Mouse (Mus musculus) heart, embryonic 14.5 days (tissue): ENCODE measurements around the gene Serp2. TPM values are rescaled to one million over a fixed set of nuclear protein-coding genes. Genes with fewer than 3 reads are reported as not detected.

Experiments used
- ATAC-seq: fragments of 200-750 bp; cut with Nextera tagmentation; 2 replicates; pipeline ENCODE4 v1.8.0; 2017; ENCODE audit warnings: low read depth, moderate TSS enrichment; ENCODE audit not compliant: insufficient number of reproducible peaks, insufficient read depth, low FRiP score
- H3K27ac ChIP-seq, 2 experiments: fragments of 200-500 bp in 1 of 2; fragments of 300-500 bp in 1 of 2; sonication (generic) in 1 of 2; replicated peaks in 1 of 2; 2 replicates each; pipeline ENCODE4 v1.5.1; 2012 to 2014; ENCODE audit warnings: low read depth in 2 of 2, low read length in 2 of 2, control low read depth in 1 of 2, mild to moderate bottlenecking in 1 of 2, mixed read lengths in 1 of 2; ENCODE audit not compliant: control insufficient read depth in 1 of 2, insufficient read depth in 1 of 2
- H3K27me3 ChIP-seq: fragments of 300-500 bp; sonication (generic); 2 replicates; pipeline ENCODE4 v1.6.1; 2014; ENCODE audit warnings: mild to moderate bottlenecking, low read length, control low read depth; ENCODE audit not compliant: control insufficient read depth, insufficient read depth
- H3K36me3 ChIP-seq: fragments of 300-500 bp; sonication (generic); 2 replicates; pipeline ENCODE4 v1.6.1; 2014; ENCODE audit warnings: mild to moderate bottlenecking, control low read depth, low read length, mixed read lengths; ENCODE audit not compliant: control insufficient read depth, insufficient read depth
- H3K4me1 ChIP-seq, 2 experiments: fragments of 200-500 bp in 1 of 2; fragments of 300-500 bp in 1 of 2; sonication (generic) in 1 of 2; 2 replicates each; pipeline ENCODE4 v1.6.1; 2012 to 2014; ENCODE audit warnings: low read length in 2 of 2, control low read depth in 1 of 2, mixed read lengths in 1 of 2; ENCODE audit not compliant: control insufficient read depth in 2 of 2, insufficient read depth in 2 of 2
- H3K4me2 ChIP-seq: fragments of 300-500 bp; sonication (generic); 2 replicates; pipeline ENCODE4 v1.6.1; 2014; ENCODE audit warnings: mild to moderate bottlenecking, low read length
- H3K4me3 ChIP-seq, 2 experiments: fragments of 200-500 bp in 1 of 2; fragments of 300-500 bp in 1 of 2; sonication (generic) in 1 of 2; 2 replicates each; pipeline ENCODE4 v1.5.1; 2012 to 2014; ENCODE audit warnings: low read length in 2 of 2, mild to moderate bottlenecking in 2 of 2, control low read depth in 1 of 2, low read depth in 1 of 2, moderate library complexity in 1 of 2; ENCODE audit not compliant: control insufficient read depth in 1 of 2, insufficient read depth in 1 of 2
- H3K9ac ChIP-seq: fragments of 300-500 bp; sonication (generic); 2 replicates; pipeline ENCODE4 v1.6.1; 2014; ENCODE audit warnings: mild to moderate bottlenecking, low read length
- H3K9me3 ChIP-seq: fragments of 300-500 bp; sonication (generic); 2 replicates; pipeline ENCODE4 v1.6.1; 2016; ENCODE audit warnings: low read length, control low read depth; ENCODE audit not compliant: control insufficient read depth
- WGBS: fragments of 180-500 bp; shearing (Covaris S2); extraction: QIAGEN DNeasy Blood & Tissue Kit; methylation state at CpG from one replicate; pipeline ENCODE4 v1.1.7; 2014; 5-methylcytosine and 5-hydroxymethylcytosine counted together
- polyA plus RNA-seq: library from polyadenylated mRNA; unstranded; fragments of >200 nt; fragmentation: Nextera tagmentation; extraction: Ambion mirVana; gene quantifications from 2 replicates; pipeline ENCODE4 v1.2.1, GENCODE M21; 2014

Serp2 gene
- polyA plus RNA-seq, 1 experiment from 2014 or later, result 9.5 TPM

DNA sequence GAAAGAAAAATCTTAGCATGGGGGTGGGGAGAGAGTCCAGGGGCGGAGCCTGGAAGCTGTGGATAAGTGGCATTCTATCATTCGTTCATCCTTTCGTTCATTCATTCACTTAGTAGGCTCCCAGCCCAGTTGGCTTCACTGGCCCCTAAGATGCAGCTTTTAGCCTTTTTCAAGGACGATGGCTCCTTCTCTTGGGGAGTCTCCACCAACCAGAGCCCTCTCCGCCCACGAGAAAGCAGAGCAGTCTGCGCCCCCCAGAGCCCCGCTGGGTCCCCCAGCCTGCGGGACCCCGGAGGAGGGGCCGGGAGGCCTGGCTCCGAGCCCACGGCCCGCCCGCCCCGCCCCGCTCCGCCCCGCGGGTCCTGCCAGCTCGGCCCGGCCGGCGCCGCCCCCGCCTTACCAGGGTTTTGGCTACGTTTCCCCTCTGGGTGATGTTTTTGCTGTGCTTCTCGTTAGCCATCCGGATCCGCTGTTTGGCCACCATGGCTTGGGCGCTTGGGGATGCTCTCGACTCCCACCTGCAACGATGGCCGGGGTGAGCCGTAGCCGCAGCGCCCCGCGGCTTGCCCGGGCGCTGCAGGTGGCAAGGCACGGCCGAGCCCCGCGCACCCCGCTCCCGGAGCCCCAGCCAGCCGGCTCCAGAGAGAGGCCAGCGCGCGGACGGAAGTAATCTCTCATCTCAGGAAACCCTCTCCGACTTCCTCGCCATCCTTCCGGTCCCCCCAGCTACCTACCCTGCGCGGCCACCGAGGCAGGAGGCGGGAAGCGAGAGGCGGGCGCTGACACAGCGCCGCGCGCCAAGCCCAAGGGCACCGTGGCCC lies 448 bp downstream of the Serp2 start:
- Histone ChIP-seq H3K4me3 (peak overlapping the region; percentile 57 to 67), H3K27me3 (no peaks in the 10 kb centered on the region), H3K9ac (peak overlapping the region; percentile 78), H3K4me2 (peak overlapping the region; percentile 97), H3K27ac (peak overlapping the region; percentile 47 to 67; a peak in 3 of 4 replicates), H3K9me3 (no peaks in the 10 kb centered on the region), H3K36me3 (no peaks in the 10 kb centered on the region), H3K4me1 (peaks cover 14 to 16% of the 10 kb centered on the region in 2 experiments)
- ATAC-seq, result peak; percentile 65
- 2% methylated on average over 59 of the region's 67 CpGs for WGBS

DNA sequence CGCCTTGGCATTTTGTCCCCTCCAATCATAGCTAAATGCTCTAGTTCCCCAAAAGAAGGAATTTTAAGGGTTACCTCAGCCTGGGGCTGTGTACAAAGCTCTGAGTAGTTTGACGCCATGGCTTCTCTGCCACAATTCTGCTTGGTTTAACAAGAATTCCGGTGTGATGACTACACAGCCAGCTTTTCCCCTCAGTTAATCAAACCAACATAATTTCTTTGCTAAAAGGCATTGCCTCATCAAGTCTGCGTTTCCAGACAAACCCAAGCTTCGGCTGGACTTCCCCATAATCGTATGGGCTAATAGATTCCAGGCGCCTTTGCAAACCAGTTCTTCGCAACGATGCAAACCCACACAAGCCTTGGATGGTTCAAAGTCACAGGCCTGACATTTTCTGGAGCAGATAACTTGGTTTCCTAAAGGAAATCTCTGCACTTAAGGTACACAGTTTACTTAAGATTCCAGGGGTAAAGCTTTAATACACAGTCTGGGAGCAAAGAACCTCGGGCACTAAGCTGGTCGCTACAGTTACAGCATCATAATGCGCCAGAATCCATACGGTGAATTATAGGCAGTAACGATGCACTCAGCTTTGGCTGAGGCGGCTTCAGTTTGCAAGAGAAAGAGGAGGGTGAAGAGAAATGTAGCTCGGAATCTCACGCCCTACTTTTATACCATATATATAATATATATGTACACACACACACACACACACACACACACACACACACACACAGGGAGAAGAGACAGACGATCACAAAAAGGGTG lies 1.2 kb downstream of the Serp2 start:
- Histone ChIP-seq H3K9ac (peak overlapping the region; percentile 78), H3K4me2 (peak overlapping the region; percentile 97), H3K27ac (peak overlapping the region; percentile 27 to 67; a peak in 3 of 4 replicates), H3K9me3 (no peaks in the 10 kb centered on the region), H3K36me3 (no peaks in the 10 kb centered on the region), H3K27me3 (no peaks in the 10 kb centered on the region), H3K4me3 (peak overlapping the region; percentile 57 to 67), H3K4me1 (peaks cover 8 to 12% of the 10 kb centered on the region in 2 experiments)
- 71% methylated on average over 18 of the region's 18 CpGs for WGBS
- ATAC-seq, result no peak

DNA sequence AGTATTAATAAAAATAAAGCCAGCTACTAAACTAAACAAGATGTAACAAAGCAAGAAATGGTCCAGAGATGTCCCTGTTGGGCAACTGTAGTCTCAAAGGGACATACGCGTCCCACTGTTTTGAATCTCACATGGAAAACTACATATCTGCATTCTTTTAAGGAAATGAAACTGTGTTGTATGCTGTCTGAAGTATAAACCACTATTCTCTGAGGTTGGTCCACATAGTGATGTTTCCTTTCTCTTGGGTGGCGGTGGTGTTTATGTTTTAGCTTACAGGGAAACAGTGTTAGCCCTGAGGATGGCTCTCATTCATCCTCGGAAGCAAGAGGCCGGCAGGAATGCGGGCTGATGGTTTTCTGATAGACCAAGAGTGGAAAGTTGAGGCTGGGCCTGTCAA lies 12.6 kb downstream of the Serp2 start:
- H3K4me3 ChIP-seq, result no peak overlapping the region
- no peak overlapping the region for H3K27ac ChIP-seq
- no peak overlapping the region for H3K9ac ChIP-seq
- H3K4me1 ChIP-seq, result peaks cover 0 to 7% of the 10 kb centered on the region in 2 experiments; a peak in 2 of 4 replicates
- no peaks in the 10 kb centered on the region for H3K27me3 ChIP-seq
- no peak overlapping the region for H3K4me2 ChIP-seq
- 70% methylated on average over 6 of the region's 6 CpGs for WGBS
- no peaks in the 10 kb centered on the region for H3K36me3 ChIP-seq
- H3K9me3 ChIP-seq, result no peaks in the 10 kb centered on the region
- ATAC-seq, result no peak

DNA sequence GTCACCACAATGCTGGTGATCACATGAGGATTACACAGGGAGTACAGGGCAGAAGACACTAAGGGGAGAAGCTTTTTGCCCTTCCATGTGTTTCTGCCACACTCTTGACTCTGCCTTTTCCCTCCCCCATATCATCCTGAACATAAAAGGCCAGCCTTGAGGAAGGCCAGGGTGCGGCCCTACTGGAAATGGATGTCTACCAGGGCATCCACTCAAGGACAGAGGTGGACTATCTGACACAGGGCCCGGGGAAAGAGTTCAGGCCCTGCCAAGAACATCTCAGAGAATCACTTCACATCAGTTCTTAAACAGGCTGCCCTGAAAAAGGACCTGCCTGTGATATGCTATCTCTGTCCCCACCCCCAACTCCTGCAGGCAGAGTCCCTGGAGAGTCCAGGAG lies 15.3 kb downstream of the Serp2 start:
- Histone ChIP-seq H3K27me3 (no peaks in the 10 kb centered on the region), H3K9ac (no peak overlapping the region), H3K4me3 (no peak overlapping the region), H3K4me1 (peaks cover 3 to 7% of the 10 kb centered on the region in 2 experiments; a peak in 2 of 4 replicates), H3K27ac (no peak overlapping the region), H3K9me3 (no peaks in the 10 kb centered on the region), H3K36me3 (no peaks in the 10 kb centered on the region), H3K4me2 (no peak overlapping the region)
- no peak for ATAC-seq
- 25% methylated on average over 2 of the region's 2 CpGs for WGBS

DNA sequence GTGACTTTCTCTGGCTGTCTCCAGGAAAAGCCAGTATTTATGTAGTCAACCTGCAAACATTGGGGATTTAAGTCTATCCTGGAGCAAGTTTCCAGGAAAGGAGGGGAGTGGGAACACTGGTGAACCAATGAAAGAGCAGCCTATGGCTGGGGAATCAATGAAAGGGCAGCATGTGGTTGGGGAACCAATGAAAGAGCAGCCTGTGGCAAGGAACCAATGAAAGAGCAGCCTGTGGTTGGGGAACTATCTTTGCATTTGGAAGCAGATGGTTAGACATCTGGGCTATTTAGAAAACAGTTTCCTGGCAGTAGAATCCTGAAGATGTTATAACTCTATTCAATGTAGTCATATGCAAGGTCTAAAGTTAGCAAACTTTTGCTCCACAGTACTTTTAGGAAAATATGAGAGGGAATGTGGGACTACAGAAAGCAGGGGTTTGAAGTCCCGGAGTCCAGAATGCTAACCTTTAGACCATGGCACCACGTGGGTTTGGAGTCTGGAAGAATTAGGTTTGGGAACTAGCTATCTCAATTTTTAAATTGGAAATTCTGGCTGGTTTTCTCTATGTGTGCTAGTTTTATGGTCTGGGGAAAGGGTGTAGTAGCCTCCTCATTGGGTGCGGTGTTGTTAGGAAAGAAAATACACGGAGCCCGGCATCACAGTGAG lies 16.6 kb downstream of the Serp2 start:
- ATAC-seq, result no peak
- Histone ChIP-seq H3K9ac (no peak overlapping the region), H3K36me3 (no peaks in the 10 kb centered on the region), H3K4me1 (peaks cover 3 to 7% of the 10 kb centered on the region in 2 experiments; a peak in 2 of 4 replicates), H3K4me2 (no peak overlapping the region), H3K27me3 (no peaks in the 10 kb centered on the region), H3K9me3 (no peaks in the 10 kb centered on the region), H3K4me3 (no peak overlapping the region), H3K27ac (no peak overlapping the region)
- 93% methylated on average over 5 of the region's 5 CpGs for WGBS

DNA sequence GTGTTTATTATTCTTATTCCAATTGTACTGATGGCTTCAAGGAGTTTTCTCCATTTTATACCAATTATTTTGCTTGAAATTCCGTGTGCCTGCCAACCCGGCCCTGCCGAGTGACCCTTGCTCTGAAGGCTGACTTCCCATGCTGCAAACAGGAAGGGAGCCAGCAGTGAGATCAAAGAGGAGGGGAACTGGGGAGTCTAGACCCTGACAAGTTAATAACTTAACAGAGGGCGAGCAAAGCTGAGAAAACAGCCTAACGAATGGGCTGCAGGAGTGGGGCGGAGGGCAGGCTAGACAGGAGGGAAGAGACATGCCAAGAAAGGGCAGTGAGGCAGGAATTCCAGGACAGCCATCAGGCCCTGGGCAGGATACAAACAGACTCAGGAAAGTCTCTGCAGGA lies 19.8 kb downstream of the Serp2 start:
- 0 out of 4 replicates have a peak overlapping the region, but pooled peaks of 1 of the 2 experiments have one; percentile 3 for H3K27ac ChIP-seq
- no peak overlapping the region; the same call in 1 of the 2 replicates for H3K9ac ChIP-seq
- 54% methylated on average over 6 of the region's 6 CpGs for WGBS
- no peaks in the 10 kb centered on the region for H3K36me3 ChIP-seq
- H3K27me3 ChIP-seq, result no peaks in the 10 kb centered on the region
- no peak overlapping the region for H3K4me2 ChIP-seq
- H3K4me3 ChIP-seq, result no peak overlapping the region
- peaks cover 14 to 25% of the 10 kb centered on the region in 2 experiments for H3K4me1 ChIP-seq
- 0 out of 2 replicates have a peak, but pooled peaks have one; percentile 31 for ATAC-seq
- no peaks in the 10 kb centered on the region for H3K9me3 ChIP-seq

DNA sequence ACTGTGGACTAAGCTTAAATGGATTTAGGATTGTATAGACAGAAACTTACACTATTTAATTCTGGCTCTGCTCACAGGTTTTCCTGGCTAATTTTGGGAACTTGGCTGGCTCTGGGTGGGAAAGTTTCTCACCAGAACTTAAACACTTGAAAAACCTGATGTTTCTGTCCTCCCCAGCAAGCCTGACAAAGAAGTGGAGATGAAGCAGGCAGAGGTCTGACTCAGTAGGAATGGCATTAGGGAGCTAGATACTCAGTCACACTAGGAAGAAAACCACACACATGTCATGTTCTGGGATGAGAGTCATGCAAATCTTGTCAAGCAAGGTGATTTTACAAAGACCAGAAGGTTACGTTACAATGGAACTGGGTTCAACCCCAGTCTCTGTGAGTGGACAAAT lies 21.6 kb downstream of the Serp2 start:
- no peak overlapping the region for H3K4me2 ChIP-seq
- 62% methylated on average over 1 of the region's 1 CpGs for WGBS
- no peak overlapping the region for H3K9ac ChIP-seq
- no peaks in the 10 kb centered on the region for H3K36me3 ChIP-seq
- H3K27me3 ChIP-seq, result no peaks in the 10 kb centered on the region
- H3K9me3 ChIP-seq, result no peaks in the 10 kb centered on the region
- H3K4me3 ChIP-seq, result no peak overlapping the region
- 0 out of 4 replicates have a peak overlapping the region, but pooled peaks of 1 of the 2 experiments have one; percentile 6 for H3K27ac ChIP-seq
- peaks cover 14 to 18% of the 10 kb centered on the region in 2 experiments for H3K4me1 ChIP-seq
- no peak for ATAC-seq
